9 mouse cellular contexts compared by ENCODE assay signal in genomic region chr7:64050246-64050645, GRCm38 (mm10).
A peak's percentile ranks its signal among the peaks of the same experiment; 100 is the strongest.
DNase-seq lines count a peak whose midpoint lies in the region; ATAC-seq lines count a peak whose summit lies in the region.
"Had no signal": no experiment of that assay in that cellular context is flagged by ENCODE, and none has a peak within 500 bp of the region (broad histone marks: within the 10 kb centered on the region; RNA-seq: fewer than 3 reads in every experiment).

No protein-coding gene starts in this region.

- H3K36me3 ChIP-seq in megakaryocyte, embryonic 14.5 days (replicated peaks; ENCODE audit: low read length): peaks cover 5% of the 10 kb centered on the region

- no peak for ATAC-seq in megakaryocyte, adult 5-6 weeks (ENCODE audit: poor library complexity, severe bottlenecking)

- peak overlapping the region; percentile 23 for H3K4me3 ChIP-seq in megakaryocyte, embryonic 14.5 days (replicated peaks)

- peak; percentile 67 to 85 for DNase-seq in adrenal gland, adult (ENCODE audit: inconsistent age in 2 of 2, low spot score in 1 of 2)
- DNase-seq in adrenal gland, postnatal 4 days (ENCODE audit: low spot score in 2 of 2): no peak
- DNase-seq in heart, adult 9 months (ENCODE audit: low spot score in 2 of 2): peak; percentile 50 to 61
- DNase-seq in lung, postnatal 10 days: peak; percentile 77
- DNase-seq in layer of hippocampus, adult 18-20 months (ENCODE audit: low spot score in 2 of 2): no peak
- DNase-seq in layer of hippocampus, adult 8-10 months (ENCODE audit: low spot score in 2 of 2): no peak
- DNase-seq: right cerebral cortex, postnatal 14 days had no signal

- H3K4me1 ChIP-seq in megakaryocyte, embryonic 14.5 days: peaks cover 72% of the 10 kb centered on the region

- H3K9me3 ChIP-seq in megakaryocyte, embryonic 14.5 days: peaks cover 4% of the 10 kb centered on the region; the same call in 1 of the 2 replicates

- no peaks in the 10 kb centered on the region for H3K27me3 ChIP-seq in megakaryocyte, embryonic 14.5 days (replicated peaks)

Comparison
In these comparisons a context has a peak if more than half of its experiments do, and no peak if none do; other contexts are left out.
1. DNase-seq: peak in adrenal gland, adult (2 of 2), heart, adult 9 months (2 of 2) and lung, postnatal 10 days (single experiment); none in adrenal gland, postnatal 4 days (0 of 2), layer of hippocampus, adult 18-20 months (0 of 2) and layer of hippocampus, adult 8-10 months (0 of 2).